Mouse (Mus musculus): ENCODE results near the gene Stx6. TPM values are rescaled to one million over a fixed set of nuclear protein-coding genes. Genes with fewer than 3 reads are reported as not detected.

The Stx6 gene
- 58.4 and 85.5 TPM in 2 replicates for total RNA-seq (2017)

GRCm38 (mm10) chr1:155158141-155158969 is at the start of gene Stx6:
Gene Stx6 (plus strand): TSS chr1:155158715.
- peak; percentile 98 to 99 for ATAC-seq (replicated peaks in 1 of 2; ENCODE audit: insufficient read depth in 1 of 2, low FRiP score in 2 of 2, low TSS enrichment in 1 of 2, low read depth in 1 of 2, poor library complexity in 2 of 2, severe bottlenecking in 2 of 2)

- ATAC-seq (replicated peaks in 1 of 2; ENCODE audit: insufficient read depth in 1 of 2, low FRiP score in 2 of 2, low TSS enrichment in 1 of 2, low read depth in 1 of 2, poor library complexity in 2 of 2, severe bottlenecking in 2 of 2) = no peak
Measured at GRCm38 (mm10) chr1:155109387-155110350, 48.8 kb upstream of the Stx6 start.

GRCm38 (mm10) chr1:155111491-155111890 is 47.0 kb upstream of the Stx6 start:
- ATAC-seq (replicated peaks in 1 of 2; ENCODE audit: insufficient read depth in 1 of 2, low FRiP score in 2 of 2, low TSS enrichment in 1 of 2, low read depth in 1 of 2, poor library complexity in 2 of 2, severe bottlenecking in 2 of 2) = no peak

GRCm38 (mm10) chr1:155112118-155112517 is 46.4 kb upstream of the Stx6 start:
- ATAC-seq (replicated peaks in 1 of 2; ENCODE audit: insufficient read depth in 1 of 2, low FRiP score in 2 of 2, low TSS enrichment in 1 of 2, low read depth in 1 of 2, poor library complexity in 2 of 2, severe bottlenecking in 2 of 2) = no peak

- no peak for ATAC-seq (replicated peaks in 1 of 2; ENCODE audit: insufficient read depth in 1 of 2, low FRiP score in 2 of 2, low TSS enrichment in 1 of 2, low read depth in 1 of 2, poor library complexity in 2 of 2, severe bottlenecking in 2 of 2)
Measured at GRCm38 (mm10) chr1:155112875-155113274, 45.6 kb upstream of the Stx6 start.

GRCm38 (mm10) chr1:155113946-155114345 is 44.6 kb upstream of the Stx6 start:
- no peak for ATAC-seq (replicated peaks in 1 of 2; ENCODE audit: insufficient read depth in 1 of 2, low FRiP score in 2 of 2, low TSS enrichment in 1 of 2, low read depth in 1 of 2, poor library complexity in 2 of 2, severe bottlenecking in 2 of 2)

GRCm38 (mm10) chr1:155119719-155120118 is 38.8 kb upstream of the Stx6 start:
- no peak; a peak in 1 of 4 replicates for ATAC-seq (replicated peaks in 1 of 2; ENCODE audit: insufficient read depth in 1 of 2, low FRiP score in 2 of 2, low TSS enrichment in 1 of 2, low read depth in 1 of 2, poor library complexity in 2 of 2, severe bottlenecking in 2 of 2)

- no peak for ATAC-seq (replicated peaks in 1 of 2; ENCODE audit: insufficient read depth in 1 of 2, low FRiP score in 2 of 2, low TSS enrichment in 1 of 2, low read depth in 1 of 2, poor library complexity in 2 of 2, severe bottlenecking in 2 of 2)
Measured at GRCm38 (mm10) chr1:155121977-155122939, 36.3 kb upstream of the Stx6 start.

- no peak for ATAC-seq (replicated peaks in 1 of 2; ENCODE audit: insufficient read depth in 1 of 2, low FRiP score in 2 of 2, low TSS enrichment in 1 of 2, low read depth in 1 of 2, poor library complexity in 2 of 2, severe bottlenecking in 2 of 2)
Measured at GRCm38 (mm10) chr1:155124397-155124796, 34.1 kb upstream of the Stx6 start.

- no peak for ATAC-seq (replicated peaks in 1 of 2; ENCODE audit: insufficient read depth in 1 of 2, low FRiP score in 2 of 2, low TSS enrichment in 1 of 2, low read depth in 1 of 2, poor library complexity in 2 of 2, severe bottlenecking in 2 of 2)
Measured at GRCm38 (mm10) chr1:155126716-155127115, 31.8 kb upstream of the Stx6 start.

- no peak for ATAC-seq (replicated peaks in 1 of 2; ENCODE audit: insufficient read depth in 1 of 2, low FRiP score in 2 of 2, low TSS enrichment in 1 of 2, low read depth in 1 of 2, poor library complexity in 2 of 2, severe bottlenecking in 2 of 2)
Measured at GRCm38 (mm10) chr1:155127429-155127934, 31.0 kb upstream of the Stx6 start.

- no peak for ATAC-seq (replicated peaks in 1 of 2; ENCODE audit: insufficient read depth in 1 of 2, low FRiP score in 2 of 2, low TSS enrichment in 1 of 2, low read depth in 1 of 2, poor library complexity in 2 of 2, severe bottlenecking in 2 of 2)
Measured at GRCm38 (mm10) chr1:155134866-155135265, 23.6 kb upstream of the Stx6 start.

GRCm38 (mm10) chr1:155138795-155139194 is 19.7 kb upstream of the Stx6 start:
- no peak for ATAC-seq (replicated peaks in 1 of 2; ENCODE audit: insufficient read depth in 1 of 2, low FRiP score in 2 of 2, low TSS enrichment in 1 of 2, low read depth in 1 of 2, poor library complexity in 2 of 2, severe bottlenecking in 2 of 2)

GRCm38 (mm10) chr1:155140076-155140475 is 18.4 kb upstream of the Stx6 start:
- ATAC-seq (replicated peaks in 1 of 2; ENCODE audit: insufficient read depth in 1 of 2, low FRiP score in 2 of 2, low TSS enrichment in 1 of 2, low read depth in 1 of 2, poor library complexity in 2 of 2, severe bottlenecking in 2 of 2) = peak; percentile 85 to 91

- peak; percentile 79 to 84 for ATAC-seq (replicated peaks in 1 of 2; ENCODE audit: insufficient read depth in 1 of 2, low FRiP score in 2 of 2, low TSS enrichment in 1 of 2, low read depth in 1 of 2, poor library complexity in 2 of 2, severe bottlenecking in 2 of 2)
Measured at GRCm38 (mm10) chr1:155145620-155146019, 12.9 kb upstream of the Stx6 start.

- peak; percentile 85 to 88 for ATAC-seq (replicated peaks in 1 of 2; ENCODE audit: insufficient read depth in 1 of 2, low FRiP score in 2 of 2, low TSS enrichment in 1 of 2, low read depth in 1 of 2, poor library complexity in 2 of 2, severe bottlenecking in 2 of 2)
Measured at GRCm38 (mm10) chr1:155146572-155146980, 11.9 kb upstream of the Stx6 start, which contains the start of gene Mr1. Gene Mr1 (minus strand): TSS chr1:155146814.

GRCm38 (mm10) chr1:155147228-155147627 is 11.3 kb upstream of the Stx6 start:
- ATAC-seq (replicated peaks in 1 of 2; ENCODE audit: insufficient read depth in 1 of 2, low FRiP score in 2 of 2, low TSS enrichment in 1 of 2, low read depth in 1 of 2, poor library complexity in 2 of 2, severe bottlenecking in 2 of 2) = no peak
